Mouse (Mus musculus) heart, adult 2 months (tissue): ENCODE data around the gene Psmd3. TPM values are rescaled to one million over a fixed set of nuclear protein-coding genes. Genes with fewer than 3 reads are reported as not detected.
A peak's percentile ranks its signal among the peaks of the same experiment; 100 is the strongest.
"Not testable (repeated sequence)": the region's sequence is repeated elsewhere in the genome, so short reads cannot be mapped to it uniquely, and the experiment has no call there.

Experiments used
- DNase-seq, 2 experiments: peaks; one replicate each; pipeline ENCODE4 v3.0.0; 2021
- H3K27ac ChIP-seq: fragments of 200-600 bp; 2 replicates; pipeline ENCODE4 v1.8.1; 2022
- H3K27me3 ChIP-seq: fragments of 200-500 bp; 2 replicates; pipeline ENCODE4 v1.6.1; 2012; ENCODE audit warnings: mild to moderate bottlenecking, low read length, inconsistent platforms, mixed read lengths; ENCODE audit not compliant: control insufficient read depth, insufficient read depth
- H3K36me3 ChIP-seq: fragments of 200-500 bp; 2 replicates; pipeline ENCODE4 v1.6.1; 2012; ENCODE audit warnings: low read length, inconsistent platforms; ENCODE audit not compliant: control insufficient read depth, insufficient read depth
- H3K4me1 ChIP-seq: fragments of 200-500 bp; 2 replicates; pipeline ENCODE4 v1.6.1; 2011; ENCODE audit warnings: low read length; ENCODE audit not compliant: control insufficient read depth, insufficient read depth
- H3K4me3 ChIP-seq: fragments of 200-600 bp; 2 replicates; pipeline ENCODE4 v1.8.1; 2022
- H3K79me2 ChIP-seq: fragments of 200-500 bp; replicated peaks from 2 replicates; pipeline ENCODE4 v1.6.1; 2012; ENCODE audit warnings: mild to moderate bottlenecking, inconsistent platforms, low read length, moderate library complexity, mixed read lengths; ENCODE audit not compliant: control insufficient read depth, insufficient read depth
- H3K9ac ChIP-seq: fragments of 200-500 bp; 2 replicates; pipeline ENCODE4 v1.6.1; 2012; ENCODE audit warnings: low read depth, mild to moderate bottlenecking, control low read depth, inconsistent platforms, low read length, mixed read lengths
- CTCF ChIP-seq: fragments of 200-600 bp; IDR thresholded peaks from 2 replicates; pipeline ENCODE4 v1.8.1; 2022; ENCODE audit warnings: antibody characterized with exemption, mild to moderate bottlenecking, moderate library complexity
- EP300 ChIP-seq: fragments of 200-500 bp; IDR thresholded peaks from 2 replicates; pipeline ENCODE4 v1.6.1; 2011; ENCODE audit warnings: low read depth, low read length, control low read depth; ENCODE audit not compliant: insufficient read depth
- POLR2A ChIP-seq: fragments of 200-500 bp; IDR thresholded peaks from 2 replicates; pipeline ENCODE4 v1.6.1; 2011; ENCODE audit warnings: mild to moderate bottlenecking, low read depth, low read length, control low read depth; ENCODE audit not compliant: insufficient read depth
- WGBS: fragments of 180-500 bp; shearing (Covaris S2); methylation state at CpG from one replicate; pipeline ENCODE4 v1.1.7; 2018; 5-methylcytosine and 5-hydroxymethylcytosine counted together
- intact Hi-C: fragments of 180-260 bp; cut with DNase I; formaldehyde crosslinking; loops from one replicate; pipeline ENCODE4 v1.15.1; 2025
- long read RNA-seq: library from polyadenylated mRNA; stranded (forward); transcript quantifications from one replicate; pipeline ENCODE4 v2.0.0, GENCODE M21; 2021
- polyA plus RNA-seq: library from polyadenylated mRNA; depleted of rRNA; stranded (reverse); fragments of >200 nt; gene quantifications from 2 replicates; pipeline ENCODE4 v1.2.3, GENCODE M21; 2012; rRNA removed
- total RNA-seq, 2 experiments: library from RNA; stranded (reverse); gene quantifications; 2 replicates each; pipeline ENCODE4 v1.2.3; 2021

Psmd3 gene
- 100 to 1,000 TPM in 1 of 2 experiments, 10 to 100 TPM in 1; 89.5 to 105 TPM for total RNA-seq
- 144 and 173 TPM in 2 replicates for polyA plus RNA-seq
- long read RNA-seq, transcript Psmd3-201 (12 exons, 2,148 nt) = major isoform, 86 of 99 reads
- long read RNA-seq, partial matches to known transcripts = 8 of 99 reads
- long read RNA-seq, other reads (novel, unspliced or antisense) = 5 of 99 reads

DNA sequence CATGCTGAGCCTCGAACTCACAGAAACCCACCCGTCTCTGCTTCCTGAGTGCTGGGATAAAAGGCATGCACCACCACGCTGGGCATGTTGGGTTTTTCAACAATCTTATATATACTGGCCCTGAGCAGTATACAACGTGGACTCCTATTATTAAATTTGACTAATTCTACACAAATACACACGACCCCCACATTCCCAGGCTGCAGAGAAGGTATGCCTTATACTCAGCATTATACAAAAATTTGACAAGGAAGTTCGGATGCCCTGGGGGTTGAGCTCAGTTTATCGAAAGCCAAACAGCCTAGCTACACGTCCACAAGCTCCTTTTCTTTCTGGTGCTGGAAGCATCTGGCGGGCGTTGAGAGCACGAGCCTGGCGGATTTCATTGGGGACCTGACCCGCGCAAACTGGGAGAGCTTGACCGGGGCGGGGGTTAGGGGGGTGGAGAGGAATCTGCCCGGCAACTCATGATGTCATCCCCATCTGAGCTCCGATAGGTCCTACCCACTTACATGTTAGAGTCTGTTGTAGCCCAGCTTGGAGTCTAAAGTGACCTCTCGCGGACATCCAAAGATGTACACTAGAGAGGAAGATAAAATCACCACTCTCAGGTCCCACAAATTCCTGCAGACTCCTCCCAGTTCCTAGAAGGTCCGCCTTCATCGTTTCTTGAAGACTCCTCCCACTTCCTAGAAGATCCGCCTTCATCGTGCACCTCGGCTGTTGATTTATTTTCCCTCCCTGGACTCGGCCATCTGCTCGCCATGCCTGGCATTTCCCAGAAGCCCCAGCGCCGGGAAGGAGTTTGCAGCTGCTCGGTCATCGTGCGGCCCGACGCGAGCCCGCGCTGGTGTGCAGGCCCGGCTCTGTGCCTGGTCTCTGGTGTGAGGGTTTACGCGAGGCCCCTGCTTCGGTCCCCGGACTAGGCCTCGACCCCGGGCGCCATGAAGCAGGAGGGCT is at the start of gene Psmd3:
Gene Psmd3, plus strand, starts transcription at position 769 of the 960 bp plus-strand sequence.
- peaks cover 1% of the 10 kb centered on the region for H3K4me1 ChIP-seq
- H3K36me3 ChIP-seq = no peaks in the 10 kb centered on the region; the same call in 1 of the 2 replicates
- H3K27me3 ChIP-seq = no peaks in the 10 kb centered on the region
- TF ChIP-seq CTCF (peak; percentile 62), POLR2A (peak; percentile 89), EP300 (peak; percentile 90)
- WGBS = 4% methylated on average over 45 of the region's 45 CpGs
- H3K9ac ChIP-seq = peak within 1 kb of the TSS; percentile 97
- H3K79me2 ChIP-seq = peaks cover 4% of the 10 kb centered on the region
- peak within 1 kb of the TSS; percentile 74 for H3K4me3 ChIP-seq
- DNase-seq = peak; percentile 97 to 100
- H3K27ac ChIP-seq = peak within 1 kb of the TSS; percentile 84
- intact Hi-C loops = no loop called here

DNA sequence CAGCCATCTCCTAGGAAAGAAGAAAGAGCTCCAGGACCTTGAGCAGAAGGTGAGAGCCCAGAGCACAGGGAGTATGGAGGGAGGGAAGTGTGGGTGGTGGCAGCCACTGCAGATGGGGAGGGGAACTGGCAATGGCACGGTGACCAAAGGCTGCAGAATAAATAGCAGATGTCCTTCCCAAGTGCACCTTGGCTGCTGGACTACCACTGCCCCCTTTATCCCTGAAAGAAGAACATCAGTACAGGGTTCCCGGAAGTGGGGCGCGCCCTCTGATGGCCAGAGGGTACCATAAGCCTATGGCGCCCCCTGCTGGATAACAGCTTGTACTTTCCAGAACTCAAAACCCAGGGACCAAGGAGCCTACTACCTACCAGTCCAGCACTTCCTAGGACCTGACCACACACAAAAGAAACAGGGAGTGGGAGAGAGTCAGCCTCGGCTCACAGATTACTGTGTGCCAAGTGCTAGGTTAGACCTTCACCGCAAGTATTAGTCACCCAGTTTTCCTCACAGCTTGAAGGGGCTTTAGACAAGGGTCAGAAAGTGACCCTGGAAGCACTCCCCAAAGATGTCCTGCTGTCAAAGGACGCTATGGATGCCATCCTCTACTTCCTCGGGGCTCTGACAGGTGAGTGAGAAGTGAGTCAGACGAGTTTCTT is 46.9 kb upstream of the Psmd3 start:
- not testable (repeated sequence) for DNase-seq, H3K79me2 ChIP-seq, H3K27me3 ChIP-seq, H3K9ac ChIP-seq, H3K36me3 ChIP-seq, H3K4me3 ChIP-seq, H3K4me1 ChIP-seq, H3K27ac ChIP-seq
- WGBS = 28% methylated on average over 10 of the region's 10 CpGs
- intact Hi-C loops = loop anchor here (1.0 kb wide), 1 partner anchor 20 kb away; no protein-coding TSS in a partner anchor
- peak; percentile 44 for TF ChIP-seq CTCF

GRCm38 (mm10) chr11:98637501-98637900 is 44.9 kb upstream of the Psmd3 start:
- no peaks in the 10 kb centered on the region for H3K4me1 ChIP-seq
- intact Hi-C loops = no loop called here
- 71% methylated on average over 1 of the region's 1 CpGs for WGBS
- no peaks in the 10 kb centered on the region for H3K79me2 ChIP-seq
- H3K4me3 ChIP-seq = no peak overlapping the region
- H3K27ac ChIP-seq = no peak overlapping the region
- no peaks in the 10 kb centered on the region for H3K36me3 ChIP-seq
- TF ChIP-seq CTCF (no peak), POLR2A (no peak), EP300 (no peak)
- no peak for DNase-seq
- no peak overlapping the region for H3K9ac ChIP-seq
- no peaks in the 10 kb centered on the region for H3K27me3 ChIP-seq

GRCm38 (mm10) chr11:98640091-98640490 is 42.3 kb upstream of the Psmd3 start:
- H3K9ac ChIP-seq = no peak overlapping the region
- no peaks in the 10 kb centered on the region for H3K36me3 ChIP-seq
- TF ChIP-seq EP300 (no peak), CTCF (no peak), POLR2A (no peak)
- intact Hi-C loops = no loop called here
- no peaks in the 10 kb centered on the region for H3K27me3 ChIP-seq
- WGBS = 46% methylated on average over 5 of the region's 5 CpGs
- DNase-seq = no peak
- no peak overlapping the region for H3K27ac ChIP-seq
- no peak overlapping the region for H3K4me3 ChIP-seq
- no peaks in the 10 kb centered on the region for H3K79me2 ChIP-seq
- H3K4me1 ChIP-seq = no peaks in the 10 kb centered on the region

DNA sequence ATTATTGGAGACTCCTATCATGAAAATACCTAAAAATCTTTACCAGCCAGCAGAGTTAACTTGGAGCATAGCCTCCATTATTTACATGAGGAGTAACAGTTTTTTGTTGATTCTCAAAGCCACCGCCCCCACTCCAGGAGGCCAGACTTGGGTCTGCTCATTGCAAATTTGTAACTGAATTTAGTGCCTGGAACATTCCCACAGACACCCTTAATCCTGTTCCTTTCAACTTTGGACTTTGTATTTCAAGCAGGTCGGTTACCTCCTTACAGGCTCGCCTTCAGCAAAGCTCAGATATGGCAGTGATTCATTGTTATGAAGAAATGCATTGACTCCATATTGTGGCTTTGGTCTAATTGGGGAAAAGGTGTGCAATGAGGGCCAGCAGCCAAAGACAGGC is 37.6 kb upstream of the Psmd3 start:
- H3K4me3 ChIP-seq = no peak overlapping the region
- whole genome bisulfite sequencing = 77% methylated on average over 3 of the region's 3 CpGs
- H3K27me3 ChIP-seq = no peaks in the 10 kb centered on the region
- no peak overlapping the region for H3K9ac ChIP-seq
- no peak overlapping the region for H3K27ac ChIP-seq
- no peak for DNase-seq
- intact Hi-C loops = no loop called here
- no peaks in the 10 kb centered on the region for H3K4me1 ChIP-seq
- no peaks in the 10 kb centered on the region for H3K36me3 ChIP-seq
- no peak for TF ChIP-seq EP300
- no peak for TF ChIP-seq CTCF
- TF ChIP-seq POLR2A = no peak
- H3K79me2 ChIP-seq = no peaks in the 10 kb centered on the region
